Mouse (Mus musculus) G1E (cell line): Measurements from ENCODE around the gene Mical3. TPM values are rescaled to one million over a fixed set of nuclear protein-coding genes. Genes with fewer than 3 reads are reported as not detected.
A peak's percentile ranks its signal among the peaks of the same experiment; 100 is the strongest.

Source experiments
- ATAC-seq: 2 replicates; pipeline ENCODE4 v1.8.0; 2016; ENCODE audit warnings: mild to moderate bottlenecking; ENCODE audit not compliant: insufficient number of reproducible peaks, poor library complexity, low FRiP score, severe bottlenecking; ENCODE audit errors: extremely low read depth
- DNase-seq: peaks from one replicate; pipeline ENCODE4 v3.0.0; 2012; ENCODE audit warnings: low spot score
- H3K27me3 ChIP-seq: 2 replicates; pipeline ENCODE4 v1.6.1; 2012; ENCODE audit warnings: mild to moderate bottlenecking, low read length, inconsistent platforms; ENCODE audit not compliant: insufficient read depth
- H3K36me3 ChIP-seq: replicated peaks from 2 replicates; pipeline ENCODE3; 2012; ENCODE audit warnings: mild to moderate bottlenecking, inconsistent platforms
- H3K4me1 ChIP-seq: 2 replicates; pipeline ENCODE4 v1.6.1; 2012; ENCODE audit warnings: low read depth, low read length, inconsistent platforms, mixed read lengths; ENCODE audit not compliant: insufficient read depth
- H3K4me3 ChIP-seq: 2 replicates; pipeline ENCODE4 v1.5.1; 2012; ENCODE audit warnings: low read depth, mild to moderate bottlenecking, inconsistent platforms, low read length, moderate library complexity, mixed read lengths
- H3K9me3 ChIP-seq: replicated peaks from 2 replicates; pipeline ENCODE4 v1.6.1; 2012; ENCODE audit warnings: inconsistent platforms
- CTCF ChIP-seq: IDR thresholded peaks from 2 replicates; pipeline ENCODE4 v1.5.1; 2012; ENCODE audit warnings: low read depth, low read length, inconsistent platforms, mixed read lengths
- GATA1 ChIP-seq: IDR thresholded peaks from 2 replicates; pipeline ENCODE4 v1.6.1; 2012; ENCODE audit warnings: borderline replicate concordance, low read length, inconsistent platforms, mixed read lengths
- GATA2 ChIP-seq: IDR thresholded peaks from 2 replicates; pipeline ENCODE4 v1.6.1; 2012; ENCODE audit warnings: low read depth, low read length, inconsistent platforms, borderline replicate concordance
- POLR2AphosphoS5 ChIP-seq: IDR thresholded peaks from 2 replicates; pipeline ENCODE4 v1.6.1; 2012; ENCODE audit warnings: low read depth, low read length, inconsistent platforms; ENCODE audit not compliant: insufficient replicate concordance
- TAL1 ChIP-seq: conservative IDR thresholded peaks from 2 replicates; pipeline ENCODE4 v1.6.1; 2012; ENCODE audit warnings: low read depth, low read length, inconsistent platforms, mixed read lengths
- polyA plus RNA-seq: library from polyadenylated mRNA; stranded (reverse); fragments of >175 nt; gene quantifications from 2 replicates; pipeline ENCODE4 v1.2.3, GENCODE M21; 2012
- total RNA-seq, 2 experiments: library from RNA; stranded (forward) in 1 of 2; stranded (reverse) in 1 of 2; fragments of 200-1000 nt in 1 of 2; fragments of >200 nt in 1 of 2; fragmentation: Nextera tagmentation in 1 of 2; gene quantifications; 2 replicates each; pipeline ENCODE4 v1.2.3; 2014 to 2017

Gene Mical3
- total and polyA plus RNA-seq, 3 experiments, result 20.9 to 109 (median 38.1) TPM

- H3K9me3 ChIP-seq, result no peaks in the 10 kb centered on the region
- H3K36me3 ChIP-seq, result peaks cover 100% of the 10 kb centered on the region
- DNase-seq (peak; percentile 52), ATAC-seq (no peak)
- no peak overlapping the region for H3K4me3 ChIP-seq
- H3K4me1 ChIP-seq, result peaks cover 61% of the 10 kb centered on the region
- H3K27me3 ChIP-seq, result no peaks in the 10 kb centered on the region
- TF ChIP-seq GATA1 (no peak), TAL1 (no peak), CTCF (no peak), POLR2AphosphoS5 (no peak), GATA2 (no peak)
These were observed 228.8 kb downstream of the Mical3 start for GRCm38 (mm10) chr6:120901776-120902645.

- DNase-seq (peak; percentile 41), ATAC-seq (no peak)
- Histone ChIP-seq H3K9me3 (no peaks in the 10 kb centered on the region), H3K36me3 (peaks cover 100% of the 10 kb centered on the region), H3K4me1 (peaks cover 75% of the 10 kb centered on the region), H3K4me3 (no peak overlapping the region), H3K27me3 (no peaks in the 10 kb centered on the region)
- peak; percentile 92 for TF ChIP-seq CTCF
- no peak for TF ChIP-seq POLR2AphosphoS5
- TF ChIP-seq GATA2, result no peak
- no peak for TF ChIP-seq TAL1
These were observed 232.5 kb downstream of the Mical3 start for GRCm38 (mm10) chr6:120898188-120898833.

GRCm38 (mm10) chr6:120894524-120894923 lies 236.3 kb downstream of the Mical3 start:
- ATAC-seq, result no peak
- no peaks in the 10 kb centered on the region for H3K9me3 ChIP-seq
- no peak for DNase-seq
- H3K4me3 ChIP-seq, result no peak overlapping the region
- H3K4me1 ChIP-seq, result peaks cover 68% of the 10 kb centered on the region
- H3K36me3 ChIP-seq, result peaks cover 100% of the 10 kb centered on the region
- H3K27me3 ChIP-seq, result no peaks in the 10 kb centered on the region
- TF ChIP-seq POLR2AphosphoS5 (no peak), TAL1 (no peak), GATA2 (no peak), GATA1 (no peak), CTCF (no peak)

GRCm38 (mm10) chr6:120894089-120894488 lies 236.7 kb downstream of the Mical3 start:
- ATAC-seq (no peak), DNase-seq (no peak)
- H3K9me3 ChIP-seq, result no peaks in the 10 kb centered on the region
- no peak overlapping the region for H3K4me3 ChIP-seq
- peaks cover 67% of the 10 kb centered on the region for H3K4me1 ChIP-seq
- peaks cover 100% of the 10 kb centered on the region for H3K36me3 ChIP-seq
- no peaks in the 10 kb centered on the region for H3K27me3 ChIP-seq
- TF ChIP-seq GATA2 (no peak), POLR2AphosphoS5 (peak; percentile 59; the same call in 1 of the 2 replicates), TAL1 (no peak), CTCF (no peak), GATA1 (no peak)

GRCm38 (mm10) chr6:120886696-120887095 lies 244.1 kb downstream of the Mical3 start:
- no peaks in the 10 kb centered on the region for H3K27me3 ChIP-seq
- DNase-seq, result no peak
- H3K4me1 ChIP-seq, result peaks cover 11% of the 10 kb centered on the region
- peaks cover 98% of the 10 kb centered on the region for H3K36me3 ChIP-seq
- no peaks in the 10 kb centered on the region; the same call in 1 of the 2 replicates for H3K9me3 ChIP-seq
- TF ChIP-seq CTCF (no peak), GATA1 (no peak), POLR2AphosphoS5 (no peak), GATA2 (no peak), TAL1 (no peak)
- H3K4me3 ChIP-seq, result no peak overlapping the region
- ATAC-seq, result no peak

GRCm38 (mm10) chr6:120884436-120884835 lies 246.4 kb downstream of the Mical3 start:
- DNase-seq, result no peak
- no peaks in the 10 kb centered on the region; the same call in 1 of the 2 replicates for H3K9me3 ChIP-seq
- no peak overlapping the region for H3K4me3 ChIP-seq
- peaks cover 10% of the 10 kb centered on the region for H3K4me1 ChIP-seq
- H3K36me3 ChIP-seq, result peaks cover 98% of the 10 kb centered on the region
- TF ChIP-seq GATA1, result no peak
- no peak for TF ChIP-seq TAL1
- no peaks in the 10 kb centered on the region for H3K27me3 ChIP-seq
- ATAC-seq, result no peak

Other genes with a start within 250 kb of the Mical3 start
- 64.3 and 68.7 TPM in 2 replicates for gene Bid, start 214.1 kb downstream of the Mical3 start, total RNA-seq (2014; fragmentation: Nextera tagmentation)
- 42.8 and 46.0 TPM in 2 replicates for gene Bid, start 214.1 kb downstream of the Mical3 start, total RNA-seq (2017)
- 27.0 and 34.1 TPM in 2 replicates for gene Bid, start 214.1 kb downstream of the Mical3 start, polyA plus RNA-seq
- 14.0 and 16.9 TPM in 2 replicates for gene Pex26, start 52.7 kb upstream of the Mical3 start, total RNA-seq (2014; fragmentation: Nextera tagmentation)
- gene Pex26, start 52.7 kb upstream of the Mical3 start, total RNA-seq (2017), result 13.8 and 15.7 TPM in 2 replicates
- 7.2 and 8.6 TPM in 2 replicates for gene Pex26, start 52.7 kb upstream of the Mical3 start, polyA plus RNA-seq
- not detected in 2 replicates for gene Tuba8, start 79.7 kb upstream of the Mical3 start, total RNA-seq (2014; fragmentation: Nextera tagmentation)
- 0.38 and 0.58 TPM in 2 replicates for gene Tuba8, start 79.7 kb upstream of the Mical3 start, total RNA-seq (2017)
- 0.03 TPM in 1 of 2 replicates, not detected in the other for gene Tuba8, start 79.7 kb upstream of the Mical3 start, polyA plus RNA-seq
- gene Usp18, start 114.9 kb upstream of the Mical3 start, total RNA-seq (2014; fragmentation: Nextera tagmentation), result 2.3 and 5.8 TPM in 2 replicates
- 13.8 and 18.2 TPM in 2 replicates for gene Usp18, start 114.9 kb upstream of the Mical3 start, total RNA-seq (2017)
- gene Usp18, start 114.9 kb upstream of the Mical3 start, polyA plus RNA-seq, result 0.21 and 0.41 TPM in 2 replicates
- gene Slc6a13, start 169.2 kb upstream of the Mical3 start, total RNA-seq (2014; fragmentation: Nextera tagmentation), result 9.1 and 10.5 TPM in 2 replicates
- 11.7 and 14.8 TPM in 2 replicates for gene Slc6a13, start 169.2 kb upstream of the Mical3 start, total RNA-seq (2017)
- gene Slc6a13, start 169.2 kb upstream of the Mical3 start, polyA plus RNA-seq, result 8.0 and 13.7 TPM in 2 replicates
- gene Slc6a12, start 212.1 kb upstream of the Mical3 start, total RNA-seq (2014; fragmentation: Nextera tagmentation), result not detected in 2 replicates
- gene Slc6a12, start 212.1 kb upstream of the Mical3 start, total RNA-seq (2017), result 0.17 TPM in 1 of 2 replicates, not detected in the other
- gene Slc6a12, start 212.1 kb upstream of the Mical3 start, polyA plus RNA-seq, result not detected in 2 replicates